Mouse (Mus musculus) kidney, adult 10 weeks (tissue): ENCODE measurements around the gene F2r. TPM values are rescaled to one million over a fixed set of nuclear protein-coding genes. Genes with fewer than 3 reads are reported as not detected.

ENCODE experiments used
- polyA plus RNA-seq: library from polyadenylated mRNA; stranded (reverse); fragments of 350-450 nt; fragmentation: Illumina TruSeq; extraction: RNeasy Lipid Tissue Mini Kit (QIAGEN cat#74804); gene quantifications from one replicate; pipeline ENCODE4 v1.2.3, GENCODE M21; 2014; ENCODE audit warnings: low read depth, low replicate concordance

The F2r gene
- polyA plus RNA-seq, result 115 TPM

GRCm38 (mm10) chr13:95618309-95618712, at the start of gene F2r:
Gene F2r (minus strand): TSS chr13:95618487.

Other genes with a start within 250 kb of the F2r start
- 28.0 TPM for gene Aggf1, start 243.1 kb downstream of the F2r start, polyA plus RNA-seq
- not detected for gene Crhbp, start 173.6 kb downstream of the F2r start, polyA plus RNA-seq
- not detected for gene S100z, start 139.8 kb downstream of the F2r start, polyA plus RNA-seq
- 17.4 TPM for gene F2rl1, start 93.3 kb downstream of the F2r start, polyA plus RNA-seq
- gene F2rl2, start 78.4 kb upstream of the F2r start, polyA plus RNA-seq, result 0.16 TPM